Mouse (Mus musculus) C2C12 (cell line): ENCODE measurements around the gene Hapln3. TPM values are rescaled to one million over a fixed set of nuclear protein-coding genes. Genes with fewer than 3 reads are reported as not detected.

ENCODE experiments used
- H3K27me3 ChIP-seq: one replicate; pipeline ENCODE4 v1.6.1; 2011; ENCODE audit not compliant: control insufficient read depth, insufficient read depth, insufficient read length
- H3K36me3 ChIP-seq: one replicate; pipeline ENCODE4 v1.6.1; 2011; ENCODE audit not compliant: control insufficient read depth, insufficient read depth
- H3K4me3 ChIP-seq: one replicate; pipeline ENCODE4 v1.5.1; 2011; ENCODE audit warnings: mild to moderate bottlenecking, control low read depth; ENCODE audit not compliant: poor library complexity, insufficient read depth, severe bottlenecking
- H3K79me2 ChIP-seq: one replicate; pipeline ENCODE4 v1.6.1; 2011; ENCODE audit not compliant: control insufficient read depth, insufficient read depth
- H3K79me3 ChIP-seq: one replicate; pipeline ENCODE4 v1.6.1; 2011; ENCODE audit warnings: low read depth, control low read depth
- H3ac ChIP-seq: one replicate; pipeline ENCODE3; 2011; ENCODE audit warnings: low read depth; ENCODE audit not compliant: control insufficient read depth, insufficient read length
- CEBPB ChIP-seq: IDR thresholded peaks from one replicate; pipeline ENCODE4 v1.6.1; 2011; ENCODE audit warnings: low read depth, mild to moderate bottlenecking, control low read depth, moderate library complexity
- CTCF ChIP-seq: IDR thresholded peaks from one replicate; pipeline ENCODE4 v1.5.1; 2011; ENCODE audit not compliant: control insufficient read depth, insufficient read depth, insufficient read length
- FOSL1 ChIP-seq: IDR thresholded peaks from one replicate; pipeline ENCODE4 v1.8.0; 2011; ENCODE audit warnings: mild to moderate bottlenecking, low read length; ENCODE audit not compliant: poor library complexity, insufficient read depth, severe bottlenecking
- MAX ChIP-seq: IDR thresholded peaks from one replicate; pipeline ENCODE4 v1.6.1; 2011; ENCODE audit warnings: mild to moderate bottlenecking, control low read depth
- MYOD1 ChIP-seq: IDR thresholded peaks from one replicate; pipeline ENCODE4 v1.6.1; 2011; ENCODE audit warnings: low read depth; ENCODE audit not compliant: control insufficient read depth, insufficient read length
- MYOG ChIP-seq: IDR thresholded peaks from one replicate; pipeline ENCODE4 v1.6.1; 2011; ENCODE audit not compliant: control insufficient read depth, insufficient read length; ENCODE audit errors: extremely low read depth
- USF1 ChIP-seq: IDR thresholded peaks from one replicate; pipeline ENCODE4 v1.6.1; 2011; ENCODE audit warnings: low read depth, mild to moderate bottlenecking, control low read depth, moderate library complexity
- polyA plus RNA-seq: library from polyadenylated mRNA; unstranded; fragments of >200 nt; fragmentation: generic; extraction: Trizol; gene quantifications from one replicate; pipeline ENCODE4 v1.2.1, GENCODE M21; 2012; ENCODE audit warnings: missing spikeins

Hapln3 gene
- polyA plus RNA-seq, 1 experiment = 0.18 TPM

DNA sequence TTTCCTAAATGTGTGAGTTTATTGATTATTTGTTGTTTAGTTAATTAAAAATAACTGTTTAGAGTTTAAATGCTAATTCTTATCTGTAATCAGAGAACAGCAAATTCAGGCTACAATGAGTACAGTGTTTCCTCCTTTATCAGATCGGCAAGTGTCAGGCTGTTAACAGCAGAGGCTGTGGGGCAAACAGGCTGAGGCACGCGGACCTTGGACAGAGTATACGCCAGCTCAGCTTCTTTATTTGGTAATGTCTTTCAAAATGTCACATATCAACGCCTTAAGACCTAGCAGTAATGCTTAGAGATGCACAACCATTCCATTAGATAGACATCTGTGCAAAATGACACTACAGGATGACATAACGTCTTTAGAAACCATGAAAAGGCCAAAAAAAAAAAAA, 18.7 kb upstream of the Hapln3 start:
- H3K36me3 ChIP-seq = peaks cover 5% of the 10 kb centered on the region
- H3K27me3 ChIP-seq = no peaks in the 10 kb centered on the region
- TF ChIP-seq MYOD1 (no peak), MAX (no peak), MYOG (no peak), FOSL1 (no peak), CTCF (no peak), USF1 (no peak), CEBPB (no peak)
- peaks cover 13% of the 10 kb centered on the region for H3K79me3 ChIP-seq
- H3ac ChIP-seq = no peak overlapping the region
- no peak overlapping the region for H3K4me3 ChIP-seq
- H3K79me2 ChIP-seq = peaks cover 32% of the 10 kb centered on the region

DNA sequence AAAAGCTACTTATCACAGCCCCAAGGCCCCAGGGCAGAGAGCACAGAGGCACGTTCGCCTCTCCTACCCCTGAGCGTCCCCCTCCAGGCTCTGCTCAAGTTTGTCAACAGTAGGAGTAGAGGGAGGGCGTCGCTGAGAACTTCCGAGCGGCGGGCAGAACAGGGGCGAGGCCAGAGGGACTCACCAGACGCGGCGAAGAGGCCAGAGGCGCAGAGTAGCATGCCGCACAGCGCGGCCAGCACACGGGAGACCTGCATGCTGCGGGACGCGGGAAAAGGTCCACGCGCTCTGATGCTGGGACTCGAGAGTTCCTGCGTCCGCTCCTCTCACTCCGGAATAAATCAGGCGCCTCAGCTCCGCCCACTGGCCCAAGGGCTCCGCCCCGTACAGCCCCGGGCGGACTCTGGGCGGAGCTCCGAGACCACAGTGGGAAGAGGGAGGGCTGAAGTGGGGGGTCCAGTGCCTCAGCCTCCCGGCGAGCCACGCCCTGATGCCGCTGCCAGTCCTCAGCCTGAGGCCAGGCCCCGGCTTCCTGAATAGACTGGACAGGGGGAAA, 18.0 kb upstream of the Hapln3 start, which contains the start of gene Mfge8:
Mfge8 (minus strand) TSS at position 350 of the 556 bp plus-strand sequence.
- no peaks in the 10 kb centered on the region for H3K27me3 ChIP-seq
- H3ac ChIP-seq = peak within 1 kb of the TSS; percentile 68
- TF ChIP-seq CTCF (no peak), MYOG (no peak), CEBPB (no peak), USF1 (no peak)
- peaks cover 8% of the 10 kb centered on the region for H3K36me3 ChIP-seq
- peaks cover 32% of the 10 kb centered on the region for H3K79me2 ChIP-seq
- peaks cover 13% of the 10 kb centered on the region for H3K79me3 ChIP-seq
- peak within 1 kb of the TSS; percentile 52 for H3K4me3 ChIP-seq

DNA sequence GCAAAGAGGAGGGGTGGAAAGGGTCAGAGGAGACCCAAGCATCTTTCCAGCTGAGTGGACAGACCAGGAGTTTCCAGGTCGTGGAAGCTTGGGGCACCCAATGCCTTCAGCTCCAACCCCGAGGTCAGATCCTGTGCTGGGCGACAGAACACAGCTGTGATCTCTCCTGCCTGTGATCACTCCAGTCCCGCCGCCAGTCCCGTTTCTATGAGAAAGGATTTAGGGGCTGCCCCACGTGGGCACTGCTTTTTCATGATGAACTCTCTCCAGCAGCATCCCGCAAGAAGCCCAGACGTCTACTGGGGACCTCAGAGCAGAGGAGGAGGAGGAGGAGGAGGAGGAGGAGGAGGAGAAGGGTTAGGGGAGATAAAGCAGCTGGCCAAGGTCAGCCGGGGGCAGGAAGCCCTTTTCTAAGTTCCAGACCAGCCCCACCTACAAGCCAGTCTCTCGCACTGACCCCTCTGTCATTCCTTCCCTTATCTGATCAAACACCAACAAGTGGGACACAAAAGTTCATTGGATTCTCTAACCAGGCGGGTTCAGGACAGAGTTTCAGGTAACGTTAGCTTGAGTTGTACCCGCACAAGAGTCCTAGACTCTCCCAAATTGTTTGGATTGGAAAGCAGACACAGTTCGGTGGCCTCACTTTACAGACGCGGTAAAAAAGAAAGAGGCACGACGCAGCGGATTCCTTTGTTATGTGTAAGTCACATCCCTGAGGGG, 17.3 kb upstream of the Hapln3 start:
- TF ChIP-seq CEBPB (no peak), MYOG (no peak), MYOD1 (no peak), MAX (no peak), CTCF (no peak), USF1 (no peak), FOSL1 (no peak)
- Histone ChIP-seq H3K79me2 (peaks cover 32% of the 10 kb centered on the region), H3K36me3 (peaks cover 15% of the 10 kb centered on the region), H3K4me3 (peak overlapping the region; percentile 52), H3K79me3 (peaks cover 13% of the 10 kb centered on the region), H3K27me3 (no peaks in the 10 kb centered on the region), H3ac (peak overlapping the region; percentile 39)

DNA sequence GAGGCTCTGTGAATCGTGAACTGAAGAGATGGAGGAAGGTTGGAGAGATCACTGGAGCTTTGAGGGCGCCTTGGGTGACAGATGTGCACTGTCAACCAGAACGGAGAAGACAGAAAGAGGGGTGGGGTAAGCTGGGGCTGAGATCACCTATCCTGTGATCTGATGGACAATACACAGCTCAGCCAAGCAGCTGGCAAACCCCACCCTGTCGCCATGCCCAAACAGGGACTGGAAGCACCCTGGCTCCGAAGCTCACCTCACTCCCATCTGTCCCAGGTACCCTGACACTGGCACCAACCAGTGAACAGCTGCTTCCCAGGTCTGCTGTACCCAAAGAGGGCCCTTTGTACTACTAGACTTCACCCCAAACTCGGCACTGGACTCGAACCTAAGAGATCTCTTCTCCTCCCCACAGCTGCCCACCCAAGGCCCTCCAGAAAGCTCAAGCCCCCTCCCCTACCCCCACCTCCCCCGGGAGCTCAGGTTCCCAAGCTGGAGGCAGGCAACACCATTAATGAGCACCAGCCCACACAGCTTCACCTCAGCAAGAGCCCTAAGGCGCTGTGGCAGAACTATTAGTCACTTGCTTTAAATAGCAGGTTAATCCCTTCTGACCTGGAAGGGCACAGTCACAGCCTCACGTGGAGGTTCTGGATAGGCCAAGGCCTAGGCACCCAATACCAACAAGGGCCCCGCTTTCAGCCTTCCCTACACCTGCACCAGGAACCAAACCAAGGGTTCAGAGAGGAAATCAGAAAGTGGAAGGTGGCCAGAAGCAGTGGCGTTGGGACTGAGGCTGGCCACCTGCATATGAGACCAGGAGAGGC, 16.4 kb upstream of the Hapln3 start:
- peaks cover 32% of the 10 kb centered on the region for H3K79me2 ChIP-seq
- TF ChIP-seq MAX (peak; percentile 32), USF1 (peak; percentile 29), FOSL1 (no peak)
- H3K79me3 ChIP-seq = peaks cover 13% of the 10 kb centered on the region
- peak overlapping the region; percentile 52 for H3K4me3 ChIP-seq
- peaks cover 23% of the 10 kb centered on the region for H3K36me3 ChIP-seq
- H3ac ChIP-seq = no peak overlapping the region
- no peaks in the 10 kb centered on the region for H3K27me3 ChIP-seq

DNA sequence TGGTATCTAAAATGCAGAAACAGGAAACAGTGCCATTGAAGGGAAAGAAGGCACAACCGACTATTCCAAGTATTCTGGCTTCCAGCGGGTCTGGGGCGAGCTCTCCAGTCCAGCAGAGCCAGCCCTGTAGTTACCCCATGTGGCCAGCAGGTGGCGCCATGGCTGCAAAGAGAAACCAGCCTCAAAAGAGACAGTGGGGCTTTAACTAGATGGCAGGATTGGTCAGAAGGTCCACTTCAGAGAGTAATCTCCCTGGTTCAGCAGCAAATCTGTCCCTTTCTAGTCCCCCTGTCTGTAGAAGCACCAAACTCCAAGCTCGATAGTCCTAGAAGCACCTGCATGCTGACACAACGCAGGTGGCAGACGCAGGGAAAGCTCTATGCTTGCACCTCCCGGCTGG, 10.1 kb upstream of the Hapln3 start:
- TF ChIP-seq MYOD1 = no peak
- peak; percentile 45 for TF ChIP-seq CTCF
- Histone ChIP-seq H3K4me3 (no peak overlapping the region), H3K27me3 (no peaks in the 10 kb centered on the region), H3K79me3 (peaks cover 3% of the 10 kb centered on the region), H3K79me2 (peaks cover 6% of the 10 kb centered on the region), H3K36me3 (peaks cover 44% of the 10 kb centered on the region), H3ac (no peak overlapping the region)

DNA sequence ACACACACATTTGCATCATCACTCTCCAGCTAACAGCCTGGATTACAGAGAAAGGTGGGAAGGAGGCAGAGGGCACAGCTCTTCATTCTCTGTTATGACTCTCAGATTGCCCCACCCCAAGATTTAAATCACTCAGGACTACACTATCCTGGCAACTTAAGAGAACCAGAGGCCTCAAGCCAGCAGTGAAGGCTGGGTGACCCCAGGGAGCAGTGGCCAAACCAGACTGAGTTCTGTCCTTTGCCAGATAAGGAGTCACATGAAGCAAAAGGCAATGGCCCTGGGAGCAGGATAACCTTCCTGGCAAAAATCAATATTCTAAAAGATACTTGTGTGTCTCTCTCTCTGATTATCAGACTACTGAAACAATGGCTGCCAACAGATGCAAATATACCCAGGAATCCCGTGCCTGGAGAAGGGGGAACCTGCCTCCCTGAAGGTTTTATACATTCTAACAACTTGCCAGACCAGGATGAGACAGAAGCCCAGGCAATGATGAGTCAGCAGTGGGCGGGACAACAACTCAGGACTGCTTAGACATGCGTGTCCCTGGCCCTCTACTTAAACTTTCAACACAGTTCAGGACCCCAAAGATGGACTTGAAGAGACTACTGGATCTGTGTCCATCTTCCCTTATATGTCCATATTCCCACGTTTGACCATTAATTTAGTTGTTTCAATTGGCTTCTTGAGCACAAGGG, 9.2 kb upstream of the Hapln3 start:
- Histone ChIP-seq H3K79me3 (no peaks in the 10 kb centered on the region), H3K79me2 (no peaks in the 10 kb centered on the region), H3K36me3 (peaks cover 52% of the 10 kb centered on the region), H3K4me3 (no peak overlapping the region), H3ac (no peak overlapping the region), H3K27me3 (no peaks in the 10 kb centered on the region)
- no peak for TF ChIP-seq USF1
- no peak for TF ChIP-seq FOSL1
- TF ChIP-seq MYOD1 = no peak
- no peak for TF ChIP-seq CEBPB
- TF ChIP-seq MYOG = no peak
